8 mouse cellular contexts compared by ENCODE assay signal in genomic region chr1:59434071-59434470, GRCm38 (mm10). TPM values are rescaled to one million over a fixed set of nuclear protein-coding genes. Genes with fewer than 3 reads are reported as not detected.
DNase-seq lines count a peak whose midpoint lies in the region; ATAC-seq lines count a peak whose summit lies in the region.

No protein-coding gene starts in this region.

- H3K9ac ChIP-seq in kidney, embryonic 14.5 days (ENCODE audit: low read depth, low read length): no peak overlapping the region

- H3K4me1 ChIP-seq in kidney, embryonic 14.5 days (ENCODE audit: control insufficient read depth, insufficient read depth, low read length): peaks cover 13% of the 10 kb centered on the region; the same call in 1 of the 2 replicates

- no peaks in the 10 kb centered on the region for H3K9me3 ChIP-seq in kidney, embryonic 14.5 days (ENCODE audit: control insufficient read depth, low read length)

- no peaks in the 10 kb centered on the region for H3K27me3 ChIP-seq in kidney, embryonic 14.5 days (ENCODE audit: control insufficient read depth, insufficient read depth, low read length)

- no peak overlapping the region for H3K27ac ChIP-seq in kidney, embryonic 14.5 days (ENCODE audit: low read depth, low read length)

- no peak overlapping the region for H3K4me2 ChIP-seq in kidney, embryonic 14.5 days (replicated peaks; ENCODE audit: low read depth, low read length)

- ATAC-seq in kidney, embryonic 14.5 days (ENCODE audit: low FRiP score, low TSS enrichment): peak; percentile 44; the same call in 1 of the 2 replicates

- no peaks in the 10 kb centered on the region for H3K36me3 ChIP-seq in kidney, embryonic 14.5 days (ENCODE audit: control insufficient read depth, insufficient read depth, low read length)

- no peak overlapping the region for H3K4me3 ChIP-seq in kidney, embryonic 14.5 days (ENCODE audit: low read length)

- 55% methylated on average over 3 of the region's 3 CpGs for WGBS in kidney, embryonic 14.5 days

- DNase-seq in adrenal gland, postnatal 10 days: peak; percentile 44
- DNase-seq in adrenal gland, adult (ENCODE audit: inconsistent age in 2 of 2, low spot score in 1 of 2): no peak
- DNase-seq in testis, postnatal 14 days (ENCODE audit: low spot score): peak; percentile 56
- DNase-seq in testis, postnatal 10 days (ENCODE audit: low spot score): no peak
- DNase-seq in spleen, adult 18-20 months: no peak
- no peak for DNase-seq in c-Kit-positive CD71-positive TER-119-positive erythroid progenitor cells, embryonic 14.5 days (ENCODE audit: low spot score)
- no peak for DNase-seq in Muller cell, postnatal 12 days (ENCODE audit: inconsistent ontology term)

RNA-seq across cellular contexts. Expression of gene Fzd7, which starts 48.2 kb away (rescaled TPM):
- 10 to 100 TPM; 12.6 to 18.3 TPM for total RNA-seq in adrenal gland, postnatal 10 days (2021)
- 20.1 and 29.2 TPM in 2 replicates for polyA plus RNA-seq in kidney, embryonic 14.5 days (2014; fragmentation: Nextera tagmentation; extraction: Ambion mirVana)

Comparison
In these comparisons a context has a peak if more than half of its experiments do, and no peak if none do; other contexts are left out.
1. DNase-seq: peak in adrenal gland, postnatal 10 days (single experiment) and testis, postnatal 14 days (single experiment); none in adrenal gland, adult (0 of 2), testis, postnatal 10 days (single experiment), spleen, adult 18-20 months (0 of 2), c-Kit-positive CD71-positive TER-119-positive erythroid progenitor cells, embryonic 14.5 days (single experiment) and Muller cell, postnatal 12 days (single experiment).